Mouse (Mus musculus) testis, adult 2 months (tissue): ENCODE results near the gene Trim24. TPM values are rescaled to one million over a fixed set of nuclear protein-coding genes. Genes with fewer than 3 reads are reported as not detected.

Source experiments
- H3K27ac ChIP-seq: fragments of 200-500 bp; 2 replicates; pipeline ENCODE4 v1.5.1; 2012; ENCODE audit warnings: low read depth, low read length; ENCODE audit not compliant: control insufficient read depth, insufficient read depth
- H3K27me3 ChIP-seq: fragments of 200-500 bp; 2 replicates; pipeline ENCODE4 v1.6.1; 2012; ENCODE audit warnings: mild to moderate bottlenecking, low read length, moderate library complexity; ENCODE audit not compliant: control insufficient read depth, insufficient read depth
- H3K36me3 ChIP-seq: fragments of 200-500 bp; 2 replicates; pipeline ENCODE4 v1.6.1; 2012; ENCODE audit warnings: mild to moderate bottlenecking, low read length; ENCODE audit not compliant: control insufficient read depth, insufficient read depth
- H3K4me1 ChIP-seq: fragments of 200-500 bp; 2 replicates; pipeline ENCODE4 v1.6.1; 2012; ENCODE audit warnings: low read length; ENCODE audit not compliant: control insufficient read depth, insufficient read depth
- H3K4me3 ChIP-seq: fragments of 200-500 bp; 2 replicates; pipeline ENCODE4 v1.5.1; 2012; ENCODE audit warnings: low read depth, mild to moderate bottlenecking, low read length, moderate library complexity, mixed read lengths; ENCODE audit not compliant: control insufficient read depth
- CTCF ChIP-seq: fragments of 200-500 bp; IDR thresholded peaks from 2 replicates; pipeline ENCODE4 v1.5.1; 2012; ENCODE audit warnings: low read depth, mild to moderate bottlenecking, inconsistent platforms, low read length, moderate library complexity; ENCODE audit not compliant: control insufficient read depth, insufficient read depth, insufficient replicate concordance
- POLR2A ChIP-seq: fragments of 200-500 bp; IDR thresholded peaks from 2 replicates; pipeline ENCODE4 v1.6.1; 2012; ENCODE audit warnings: low read depth, mild to moderate bottlenecking, inconsistent platforms, low read length, moderate library complexity; ENCODE audit not compliant: control insufficient read depth
- polyA plus RNA-seq: library from polyadenylated mRNA; depleted of rRNA; stranded (reverse); fragments of >200 nt; gene quantifications from 2 replicates; pipeline ENCODE4 v1.2.3, GENCODE M21; 2012

Trim24 gene
- polyA plus RNA-seq, 1 experiment: 82.5 TPM

GRCm38 (mm10) chr6:37900221-37900620, 29.6 kb downstream of the Trim24 start:
- peak overlapping the region; percentile 89 for H3K4me3 ChIP-seq
- H3K27ac ChIP-seq: peak overlapping the region; percentile 91
- H3K27me3 ChIP-seq: no peaks in the 10 kb centered on the region
- no peaks in the 10 kb centered on the region; the same call in 1 of the 2 replicates for H3K4me1 ChIP-seq
- no peak for TF ChIP-seq POLR2A
- TF ChIP-seq CTCF: no peak
- H3K36me3 ChIP-seq: peaks cover 2% of the 10 kb centered on the region; the same call in 1 of the 2 replicates

- peak overlapping the region; percentile 82 for H3K4me3 ChIP-seq
- TF ChIP-seq POLR2A (no peak), CTCF (no peak)
- peaks cover 2% of the 10 kb centered on the region; the same call in 1 of the 2 replicates for H3K36me3 ChIP-seq
- no peak overlapping the region; the same call in 1 of the 2 replicates for H3K27ac ChIP-seq
- H3K27me3 ChIP-seq: no peaks in the 10 kb centered on the region
- no peaks in the 10 kb centered on the region; the same call in 1 of the 2 replicates for H3K4me1 ChIP-seq
These were observed 31.2 kb downstream of the Trim24 start for GRCm38 (mm10) chr6:37901791-37902190.

DNA sequence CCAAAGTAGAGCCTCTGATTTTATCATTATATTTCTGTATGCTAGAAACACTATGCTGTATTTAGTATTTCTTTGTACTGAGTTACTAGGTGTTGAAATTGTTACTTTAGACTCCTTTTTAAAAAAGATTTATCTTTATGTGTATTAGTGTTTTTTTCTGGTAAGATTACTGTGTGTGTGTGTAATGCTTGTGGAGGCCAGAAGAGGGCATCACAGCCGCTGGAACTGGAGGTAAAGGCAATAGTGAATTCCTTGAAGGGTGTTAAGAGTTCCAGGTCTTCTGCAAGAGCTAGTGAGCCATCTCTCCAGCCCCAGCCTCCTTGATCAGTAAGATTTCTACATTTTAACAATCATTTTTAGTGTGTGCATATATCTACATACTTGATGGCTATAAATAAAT, 33.2 kb downstream of the Trim24 start:
- TF ChIP-seq POLR2A (no peak), CTCF (no peak)
- H3K36me3 ChIP-seq: peaks cover 2% of the 10 kb centered on the region; the same call in 1 of the 2 replicates
- H3K27ac ChIP-seq: no peak overlapping the region
- H3K27me3 ChIP-seq: no peaks in the 10 kb centered on the region
- H3K4me1 ChIP-seq: no peaks in the 10 kb centered on the region; the same call in 1 of the 2 replicates
- no peak overlapping the region; the same call in 1 of the 2 replicates for H3K4me3 ChIP-seq

DNA sequence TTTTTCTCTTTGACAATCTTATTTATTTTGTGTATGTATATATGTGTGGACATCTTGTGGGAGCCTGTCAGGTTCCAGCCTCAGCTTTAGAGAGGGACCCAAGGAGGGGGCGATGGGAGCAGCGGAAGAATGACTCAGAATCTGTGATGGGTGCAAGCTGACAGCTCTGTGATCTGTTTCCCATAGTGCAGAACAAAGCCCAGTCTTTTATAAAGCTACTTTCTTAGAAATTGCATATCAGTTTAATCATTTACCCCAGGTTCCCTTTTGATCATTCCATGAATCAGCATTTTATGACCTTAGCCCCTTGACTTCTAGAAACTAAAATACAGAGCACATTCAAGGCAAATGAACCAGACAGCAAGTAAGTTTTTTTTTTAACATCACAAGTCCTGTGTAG, 42.9 kb downstream of the Trim24 start:
- no peak overlapping the region for H3K4me3 ChIP-seq
- TF ChIP-seq CTCF: no peak
- no peak for TF ChIP-seq POLR2A
- H3K27me3 ChIP-seq: no peaks in the 10 kb centered on the region
- H3K27ac ChIP-seq: no peak overlapping the region
- no peaks in the 10 kb centered on the region for H3K36me3 ChIP-seq
- H3K4me1 ChIP-seq: no peaks in the 10 kb centered on the region

DNA sequence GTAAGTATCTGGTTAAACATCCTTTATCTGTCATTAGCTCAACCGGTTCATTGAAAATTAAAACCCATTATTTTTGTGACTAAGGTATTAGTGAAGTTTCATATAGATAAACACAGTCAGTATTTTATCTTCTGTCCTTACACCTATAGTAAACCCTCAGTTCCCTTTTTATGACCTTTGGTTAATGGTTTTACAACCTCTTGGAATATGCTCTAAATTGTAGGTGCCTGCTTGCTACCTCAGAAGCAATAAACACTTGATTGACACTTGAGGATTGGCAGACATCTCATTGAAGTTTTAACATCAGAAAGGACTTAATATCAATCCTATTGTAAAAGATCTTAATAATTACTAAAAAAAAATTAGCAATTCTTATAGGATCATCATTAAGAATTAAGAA, 54.5 kb downstream of the Trim24 start:
- H3K4me1 ChIP-seq: no peaks in the 10 kb centered on the region
- TF ChIP-seq CTCF (no peak), POLR2A (no peak)
- H3K36me3 ChIP-seq: no peaks in the 10 kb centered on the region
- H3K27ac ChIP-seq: no peak overlapping the region
- no peak overlapping the region for H3K4me3 ChIP-seq
- no peaks in the 10 kb centered on the region for H3K27me3 ChIP-seq

DNA sequence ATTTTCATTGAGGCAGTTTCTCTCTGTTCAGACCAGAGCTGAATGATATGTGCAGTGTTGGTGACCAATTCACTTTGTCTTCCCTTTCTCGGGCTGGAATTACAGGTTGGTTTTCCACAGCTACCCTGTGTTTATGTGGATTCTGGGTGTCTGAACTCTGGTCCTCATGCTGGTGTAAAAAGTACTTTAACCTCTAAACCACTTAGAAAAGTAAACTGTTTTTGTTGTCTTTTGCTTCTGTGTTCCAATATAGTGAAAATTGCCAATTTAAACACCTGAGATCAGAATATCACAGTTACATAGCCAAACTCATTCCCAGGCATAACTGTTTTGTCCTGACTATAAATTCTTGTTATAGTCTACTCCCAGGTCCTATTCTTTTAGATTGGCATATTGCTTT, 56.1 kb downstream of the Trim24 start:
- H3K4me3 ChIP-seq: no peak overlapping the region
- no peaks in the 10 kb centered on the region for H3K36me3 ChIP-seq
- TF ChIP-seq POLR2A: no peak
- TF ChIP-seq CTCF: no peak
- H3K27me3 ChIP-seq: no peaks in the 10 kb centered on the region
- no peak overlapping the region for H3K27ac ChIP-seq
- no peaks in the 10 kb centered on the region for H3K4me1 ChIP-seq

DNA sequence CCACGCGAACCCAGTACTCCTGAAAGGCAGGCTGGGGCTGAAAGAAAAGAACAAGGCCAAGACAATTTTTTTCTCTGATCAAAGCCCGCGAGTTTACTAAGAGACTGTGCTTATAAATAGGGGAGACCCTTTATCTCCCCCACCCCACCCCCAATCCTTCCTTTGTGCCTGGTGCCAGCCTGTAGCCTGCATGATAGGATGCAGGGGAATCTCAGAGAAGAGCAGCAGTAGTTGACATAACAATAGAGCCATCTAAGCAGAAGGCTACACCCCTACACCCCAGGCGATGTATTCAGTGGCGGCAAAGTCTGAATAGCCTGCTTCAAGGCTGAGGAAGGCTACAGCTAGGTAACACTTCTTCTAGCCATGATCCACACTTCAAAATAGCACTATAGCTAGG, 65.9 kb downstream of the Trim24 start:
- TF ChIP-seq CTCF (no peak), POLR2A (no peak)
- Histone ChIP-seq H3K27ac (no peak overlapping the region), H3K36me3 (no peaks in the 10 kb centered on the region; the same call in 1 of the 2 replicates), H3K27me3 (no peaks in the 10 kb centered on the region), H3K4me1 (no peaks in the 10 kb centered on the region), H3K4me3 (no peak overlapping the region)

- H3K36me3 ChIP-seq: peaks cover 1% of the 10 kb centered on the region; the same call in 1 of the 2 replicates
- H3K27ac ChIP-seq: no peak overlapping the region
These were observed 80.7 kb downstream of the Trim24 start for GRCm38 (mm10) chr6:37951306-37951705.

More at GRCm38 (mm10) chr6:37951306-37951705, 80.7 kb downstream of the Trim24 start:
- H3K4me3 ChIP-seq: no peak overlapping the region
- H3K4me1 ChIP-seq: no peaks in the 10 kb centered on the region
- H3K27me3 ChIP-seq: no peaks in the 10 kb centered on the region
- TF ChIP-seq POLR2A (no peak), CTCF (no peak)
